15 mouse cellular contexts compared by ENCODE assay signal in genomic region chr11:96308763-96309162, GRCm38 (mm10). TPM values are rescaled to one million over a fixed set of nuclear protein-coding genes. Genes with fewer than 3 reads are reported as not detected.
A peak's percentile ranks its signal among the peaks of the same experiment; 100 is the strongest.
DNase-seq lines count a peak whose midpoint lies in the region; ATAC-seq and TF ChIP-seq lines count a peak whose summit lies in the region.
"Had no signal": no experiment of that assay in that cellular context is flagged by ENCODE, and none has a peak within 500 bp of the region (broad histone marks: within the 10 kb centered on the region; RNA-seq: fewer than 3 reads in every experiment).

No protein-coding gene starts in this region.

- H3K9ac ChIP-seq in kidney, postnatal 0 days (ENCODE audit: low read depth, low read length) = peak overlapping the region; percentile 98
- peak overlapping the region; percentile 53 for H3K9ac ChIP-seq in hindbrain, embryonic 12.5 days
- peak overlapping the region; percentile 54 for H3K9ac ChIP-seq in hindbrain, embryonic 15.5 days
- H3K9ac ChIP-seq in neural tube, embryonic 15.5 days (replicated peaks) = peak overlapping the region; percentile 83
- H3K9ac ChIP-seq: forebrain, embryonic 15.5 days had no signal

- no peak for DNase-seq in kidney, postnatal 0 days (ENCODE audit: low spot score)
- DNase-seq in kidney, postnatal 25 days = no peak
- DNase-seq in cerebellum, postnatal 36 days = no peak
- DNase-seq in cerebellum, postnatal 14 days = no peak
- DNase-seq: gastrocnemius, postnatal 10 days; left cerebral cortex, postnatal 4 days; retina, postnatal 1 day; thymus, postnatal 4 days had no signal

- no peak for TF ChIP-seq CTCF in kidney, postnatal 0 days (IDR thresholded peaks at IDR 0.05; ENCODE audit: low read depth)

- WGBS in kidney, postnatal 0 days = 12% methylated on average over 4 of the region's 4 CpGs
- 10% methylated on average over 4 of the region's 4 CpGs for WGBS in hindbrain, embryonic 12.5 days
- WGBS in hindbrain, embryonic 15.5 days = 14% methylated on average over 4 of the region's 4 CpGs
- WGBS in neural tube, embryonic 15.5 days = 2% methylated on average over 4 of the region's 4 CpGs

- H3K27me3 ChIP-seq in kidney, postnatal 0 days (ENCODE audit: insufficient read depth, low read length) = no peaks in the 10 kb centered on the region
- peaks cover 97% of the 10 kb centered on the region for H3K27me3 ChIP-seq in hindbrain, embryonic 12.5 days
- peaks cover 87% of the 10 kb centered on the region for H3K27me3 ChIP-seq in hindbrain, embryonic 15.5 days
- H3K27me3 ChIP-seq in neural tube, embryonic 15.5 days (replicated peaks) = no peaks in the 10 kb centered on the region

- H3K27ac ChIP-seq in kidney, postnatal 0 days = peak overlapping the region; percentile 99
- peak overlapping the region; percentile 76; the same call in 1 of the 2 replicates for H3K27ac ChIP-seq in hindbrain, embryonic 12.5 days
- H3K27ac ChIP-seq in hindbrain, embryonic 15.5 days (replicated peaks) = peak overlapping the region; percentile 96
- peak overlapping the region; percentile 99 for H3K27ac ChIP-seq in neural tube, embryonic 15.5 days (replicated peaks)
- H3K27ac ChIP-seq: forebrain, embryonic 15.5 days had no signal

- no peaks in the 10 kb centered on the region for H3K9me3 ChIP-seq in kidney, postnatal 0 days (replicated peaks; ENCODE audit: low read length)
- no peaks in the 10 kb centered on the region for H3K9me3 ChIP-seq in hindbrain, embryonic 12.5 days (replicated peaks)
- H3K9me3 ChIP-seq in hindbrain, embryonic 15.5 days = no peaks in the 10 kb centered on the region
- H3K9me3 ChIP-seq in neural tube, embryonic 15.5 days (replicated peaks) = no peaks in the 10 kb centered on the region
- H3K9me3 ChIP-seq: forebrain, embryonic 15.5 days had no signal

- no peak for ATAC-seq in kidney, postnatal 0 days (replicated peaks; ENCODE audit: low FRiP score, low read depth)
- no peak for ATAC-seq in hindbrain, embryonic 12.5 days (ENCODE audit: low FRiP score)
- ATAC-seq in hindbrain, embryonic 15.5 days (ENCODE audit: low FRiP score, low read depth) = no peak
- no peak for ATAC-seq in neural tube, embryonic 15.5 days (ENCODE audit: low FRiP score)
- ATAC-seq: forebrain, embryonic 15.5 days had no signal

- peak overlapping the region; percentile 96 for H3K4me2 ChIP-seq in kidney, postnatal 0 days (ENCODE audit: low read length)
- H3K4me2 ChIP-seq in hindbrain, embryonic 12.5 days (replicated peaks) = peak overlapping the region; percentile 62
- H3K4me2 ChIP-seq in hindbrain, embryonic 15.5 days = peak overlapping the region; percentile 59
- peak overlapping the region; percentile 87 for H3K4me2 ChIP-seq in neural tube, embryonic 15.5 days
- H3K4me2 ChIP-seq: forebrain, embryonic 15.5 days; midbrain, embryonic 11.5 days had no signal

- H3K4me3 ChIP-seq in kidney, postnatal 0 days (replicated peaks; ENCODE audit: low read depth, low read length) = peak overlapping the region; percentile 83
- H3K4me3 ChIP-seq in hindbrain, embryonic 12.5 days = peak overlapping the region; percentile 36
- peak overlapping the region; percentile 47 for H3K4me3 ChIP-seq in hindbrain, embryonic 15.5 days
- peak overlapping the region; percentile 60 for H3K4me3 ChIP-seq in neural tube, embryonic 15.5 days (replicated peaks)
- H3K4me3 ChIP-seq: forebrain, embryonic 15.5 days; myocyte had no signal

- no peaks in the 10 kb centered on the region for H3K36me3 ChIP-seq in kidney, postnatal 0 days (ENCODE audit: insufficient read depth, low read length)
- H3K36me3 ChIP-seq in hindbrain, embryonic 12.5 days = no peaks in the 10 kb centered on the region
- H3K36me3 ChIP-seq in hindbrain, embryonic 15.5 days = no peaks in the 10 kb centered on the region
- no peaks in the 10 kb centered on the region for H3K36me3 ChIP-seq in neural tube, embryonic 15.5 days
- H3K36me3 ChIP-seq: forebrain, embryonic 15.5 days had no signal

- H3K4me1 ChIP-seq in kidney, postnatal 0 days (replicated peaks; ENCODE audit: insufficient read depth, low read length) = peaks cover 33% of the 10 kb centered on the region
- no peaks in the 10 kb centered on the region; the same call in 1 of the 2 replicates for H3K4me1 ChIP-seq in hindbrain, embryonic 12.5 days
- peaks cover 12% of the 10 kb centered on the region for H3K4me1 ChIP-seq in hindbrain, embryonic 15.5 days (replicated peaks)
- H3K4me1 ChIP-seq in neural tube, embryonic 15.5 days = peaks cover 95% of the 10 kb centered on the region

RNA-seq across cellular contexts. Expression of gene Hoxb5, which starts 5.6 kb away (rescaled TPM):
- polyA plus RNA-seq in kidney, postnatal 0 days (2015; fragmentation: Nextera tagmentation; extraction: Ambion mirVana) = 10.2 and 12.9 TPM in 2 replicates
- 74.3 and 126 TPM in 2 replicates for polyA plus RNA-seq in hindbrain, embryonic 12.5 days (2016; fragmentation: Nextera tagmentation; extraction: Ambion mirVana)
- polyA plus RNA-seq in hindbrain, embryonic 15.5 days (2015; fragmentation: Nextera tagmentation; extraction: Ambion mirVana) = 115 and 140 TPM in 2 replicates
- 39.5 and 106 TPM in 2 replicates for polyA plus RNA-seq in neural tube, embryonic 15.5 days (2015; fragmentation: Nextera tagmentation; extraction: Ambion mirVana)
- polyA plus RNA-seq: forebrain, embryonic 15.5 days; midbrain, embryonic 11.5 days; myocyte had no signal

RNA-seq across cellular contexts. Expression of gene Hoxb4, which starts 9.3 kb away (rescaled TPM):
- 3.6 and 3.8 TPM in 2 replicates for polyA plus RNA-seq in kidney, postnatal 0 days (2015; fragmentation: Nextera tagmentation; extraction: Ambion mirVana)
- polyA plus RNA-seq in hindbrain, embryonic 12.5 days (2016; fragmentation: Nextera tagmentation; extraction: Ambion mirVana) = 7.7 and 8.1 TPM in 2 replicates
- polyA plus RNA-seq in hindbrain, embryonic 15.5 days (2015; fragmentation: Nextera tagmentation; extraction: Ambion mirVana) = 3.5 and 3.8 TPM in 2 replicates
- 3.7 and 5.0 TPM in 2 replicates for polyA plus RNA-seq in neural tube, embryonic 15.5 days (2015; fragmentation: Nextera tagmentation; extraction: Ambion mirVana)
- polyA plus RNA-seq: forebrain, embryonic 15.5 days; midbrain, embryonic 11.5 days; myocyte had no signal

RNA-seq across cellular contexts. Expression of gene Hoxb3, which starts 14.4 kb away (rescaled TPM):
- 3.9 and 4.2 TPM in 2 replicates for polyA plus RNA-seq in kidney, postnatal 0 days (2015; fragmentation: Nextera tagmentation; extraction: Ambion mirVana)
- polyA plus RNA-seq in hindbrain, embryonic 12.5 days (2016; fragmentation: Nextera tagmentation; extraction: Ambion mirVana) = 15.3 and 19.3 TPM in 2 replicates
- polyA plus RNA-seq in hindbrain, embryonic 15.5 days (2015; fragmentation: Nextera tagmentation; extraction: Ambion mirVana) = 12.8 and 13.2 TPM in 2 replicates
- 8.0 and 12.6 TPM in 2 replicates for polyA plus RNA-seq in neural tube, embryonic 15.5 days (2015; fragmentation: Nextera tagmentation; extraction: Ambion mirVana)
- polyA plus RNA-seq: forebrain, embryonic 15.5 days; midbrain, embryonic 11.5 days; myocyte had no signal

RNA-seq across cellular contexts. Expression of gene Hoxb6, which starts 16.5 kb away (rescaled TPM):
- polyA plus RNA-seq in kidney, postnatal 0 days (2015; fragmentation: Nextera tagmentation; extraction: Ambion mirVana) = 45.0 and 47.8 TPM in 2 replicates
- polyA plus RNA-seq in hindbrain, embryonic 12.5 days (2016; fragmentation: Nextera tagmentation; extraction: Ambion mirVana) = 60.0 and 64.5 TPM in 2 replicates
- polyA plus RNA-seq in hindbrain, embryonic 15.5 days (2015; fragmentation: Nextera tagmentation; extraction: Ambion mirVana) = 52.1 and 66.7 TPM in 2 replicates
- 109 and 135 TPM in 2 replicates for polyA plus RNA-seq in neural tube, embryonic 15.5 days (2015; fragmentation: Nextera tagmentation; extraction: Ambion mirVana)
- polyA plus RNA-seq: forebrain, embryonic 15.5 days; heart, embryonic 14.5 days; midbrain, embryonic 11.5 days; myocyte had no signal

RNA-seq across cellular contexts. Expression of gene Hoxb7, which starts 22.3 kb away (rescaled TPM):
- polyA plus RNA-seq in kidney, postnatal 0 days (2015; fragmentation: Nextera tagmentation; extraction: Ambion mirVana) = 56.1 and 58.9 TPM in 2 replicates
- 9.6 and 11.0 TPM in 2 replicates for polyA plus RNA-seq in hindbrain, embryonic 12.5 days (2016; fragmentation: Nextera tagmentation; extraction: Ambion mirVana)
- polyA plus RNA-seq in hindbrain, embryonic 15.5 days (2015; fragmentation: Nextera tagmentation; extraction: Ambion mirVana) = 26.5 and 33.6 TPM in 2 replicates
- 101 and 115 TPM in 2 replicates for polyA plus RNA-seq in neural tube, embryonic 15.5 days (2015; fragmentation: Nextera tagmentation; extraction: Ambion mirVana)
- polyA plus RNA-seq: forebrain, embryonic 15.5 days; heart, embryonic 14.5 days; midbrain, embryonic 11.5 days had no signal
